Mouse (Mus musculus): ENCODE results near the gene Pcca. TPM values are rescaled to one million over a fixed set of nuclear protein-coding genes. Genes with fewer than 3 reads are reported as not detected.
"Not testable (repeated sequence)": the region's sequence is repeated elsewhere in the genome, so short reads cannot be mapped to it uniquely, and the experiment has no call there.

Pcca gene
- total and polyA plus RNA-seq, 2 experiments from 2014 or later = 13.4 to 39.1 TPM

- DNase-seq (ENCODE audit: low spot score) = no peak
- no peak overlapping the region for H3K4me3 ChIP-seq (ENCODE audit: low read length)
- no peak overlapping the region for H3K9ac ChIP-seq (replicated peaks; ENCODE audit: low read length)
- H3K36me3 ChIP-seq (ENCODE audit: insufficient read depth, low read length) = no peaks in the 10 kb centered on the region
- WGBS = 89% methylated on average over 9 of the region's 9 CpGs
- H3K27me3 ChIP-seq (ENCODE audit: insufficient read depth, low read length) = no peaks in the 10 kb centered on the region
- TF ChIP-seq CTCF (IDR thresholded peaks at IDR 0.05; ENCODE audit: low read depth) = no peak
- H3K27ac ChIP-seq = no peak overlapping the region
- no peak for ATAC-seq
- H3K4me2 ChIP-seq (ENCODE audit: low read depth, low read length) = no peak overlapping the region
- H3K9me3 ChIP-seq (ENCODE audit: low read length) = no peaks in the 10 kb centered on the region
- no peaks in the 10 kb centered on the region for H3K4me1 ChIP-seq (ENCODE audit: insufficient read depth, low read length)
These were observed 23.2 kb downstream of the Pcca start for GRCm38 (mm10) chr14:122557353-122557752.

GRCm38 (mm10) chr14:122560893-122561452 is 26.8 kb downstream of the Pcca start:
- not testable (repeated sequence) for H3K36me3 ChIP-seq (ENCODE audit: insufficient read depth, low read length); H3K4me1 ChIP-seq (ENCODE audit: insufficient read depth, low read length); H3K9me3 ChIP-seq (ENCODE audit: low read length); H3K9ac ChIP-seq (replicated peaks; ENCODE audit: low read length); H3K27me3 ChIP-seq (ENCODE audit: insufficient read depth, low read length); H3K27ac ChIP-seq; H3K4me3 ChIP-seq (ENCODE audit: low read length); H3K4me2 ChIP-seq (ENCODE audit: low read depth, low read length); DNase-seq (ENCODE audit: low spot score); ATAC-seq
- WGBS = 98% methylated on average over 1 of the region's 1 CpGs

- H3K9ac ChIP-seq (replicated peaks; ENCODE audit: low read length) = no peak overlapping the region
- 49% methylated on average over 9 of the region's 9 CpGs for WGBS
- ATAC-seq (no peak), DNase-seq (ENCODE audit: low spot score) (peak; percentile 14)
- H3K9me3 ChIP-seq (ENCODE audit: low read length) = no peaks in the 10 kb centered on the region
- no peaks in the 10 kb centered on the region for H3K27me3 ChIP-seq (ENCODE audit: insufficient read depth, low read length)
- no peak overlapping the region for H3K4me2 ChIP-seq (ENCODE audit: low read depth, low read length)
- TF ChIP-seq CTCF (IDR thresholded peaks at IDR 0.05; ENCODE audit: low read depth) = no peak
- H3K27ac ChIP-seq = no peak overlapping the region
- H3K4me1 ChIP-seq (ENCODE audit: insufficient read depth, low read length) = no peaks in the 10 kb centered on the region
- no peak overlapping the region for H3K4me3 ChIP-seq (ENCODE audit: low read length)
- no peaks in the 10 kb centered on the region for H3K36me3 ChIP-seq (ENCODE audit: insufficient read depth, low read length)
These were observed 36.7 kb downstream of the Pcca start for GRCm38 (mm10) chr14:122570862-122571261.

DNA sequence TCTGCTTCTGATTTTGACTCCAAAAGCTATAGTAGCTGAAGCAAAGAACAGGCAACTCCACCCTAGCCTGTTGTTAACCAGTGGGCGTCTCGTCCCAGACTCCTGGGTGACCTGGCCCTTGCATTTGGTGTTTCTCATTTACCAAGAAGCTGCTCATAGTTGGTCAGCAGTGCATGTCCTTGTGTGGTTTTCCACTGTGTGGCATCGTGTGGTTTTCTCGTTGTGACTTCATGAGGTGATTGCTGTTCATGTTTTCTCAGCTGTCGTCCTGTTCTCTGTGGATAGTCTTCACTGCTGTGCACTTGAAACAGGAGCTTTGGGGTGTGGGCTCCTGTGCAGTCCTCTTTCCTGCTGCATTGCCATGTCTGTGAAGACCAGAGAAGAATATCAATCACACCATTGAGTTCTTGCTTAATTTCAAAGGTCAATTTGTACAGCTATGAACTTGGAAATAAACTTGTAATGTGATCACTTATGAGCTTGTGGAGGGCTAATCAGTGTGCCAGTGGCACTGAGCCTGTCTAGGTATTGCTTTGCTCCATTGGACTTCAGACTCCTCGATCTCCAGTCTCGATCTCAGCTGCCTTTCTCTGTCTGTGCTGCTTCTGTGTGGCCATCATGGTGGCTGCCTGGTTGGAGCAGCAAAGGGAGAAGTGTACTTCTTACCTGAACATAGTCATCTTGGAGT is 40.1 kb downstream of the Pcca start:
- no peaks in the 10 kb centered on the region for H3K36me3 ChIP-seq (ENCODE audit: insufficient read depth, low read length)
- no peaks in the 10 kb centered on the region for H3K4me1 ChIP-seq (ENCODE audit: insufficient read depth, low read length)
- H3K9ac ChIP-seq (replicated peaks; ENCODE audit: low read length) = no peak overlapping the region
- no peak overlapping the region for H3K27ac ChIP-seq
- H3K27me3 ChIP-seq (ENCODE audit: insufficient read depth, low read length) = no peaks in the 10 kb centered on the region
- DNase-seq (ENCODE audit: low spot score) (no peak), ATAC-seq (no peak)
- TF ChIP-seq CTCF (IDR thresholded peaks at IDR 0.05; ENCODE audit: low read depth) = no peak
- no peak overlapping the region for H3K4me2 ChIP-seq (ENCODE audit: low read depth, low read length)
- WGBS = 88% methylated on average over 7 of the region's 7 CpGs
- H3K9me3 ChIP-seq (ENCODE audit: low read length) = no peaks in the 10 kb centered on the region
- no peak overlapping the region for H3K4me3 ChIP-seq (ENCODE audit: low read length)

GRCm38 (mm10) chr14:122577816-122578215 is 43.7 kb downstream of the Pcca start:
- ATAC-seq = no peak
- Histone ChIP-seq H3K36me3 (ENCODE audit: insufficient read depth, low read length) (no peaks in the 10 kb centered on the region), H3K4me2 (ENCODE audit: low read depth, low read length) (no peak overlapping the region), H3K27me3 (ENCODE audit: insufficient read depth, low read length) (no peaks in the 10 kb centered on the region), H3K9ac (replicated peaks; ENCODE audit: low read length) (no peak overlapping the region), H3K4me1 (ENCODE audit: insufficient read depth, low read length) (no peaks in the 10 kb centered on the region), H3K9me3 (ENCODE audit: low read length) (no peaks in the 10 kb centered on the region), H3K4me3 (ENCODE audit: low read length) (no peak overlapping the region), H3K27ac (no peak overlapping the region)
- WGBS = 85% methylated on average over 4 of the region's 4 CpGs
- TF ChIP-seq CTCF (IDR thresholded peaks at IDR 0.05; ENCODE audit: low read depth) = peak; percentile 32; the same call in 1 of the 2 replicates
- no peak for DNase-seq (ENCODE audit: low spot score)

DNA sequence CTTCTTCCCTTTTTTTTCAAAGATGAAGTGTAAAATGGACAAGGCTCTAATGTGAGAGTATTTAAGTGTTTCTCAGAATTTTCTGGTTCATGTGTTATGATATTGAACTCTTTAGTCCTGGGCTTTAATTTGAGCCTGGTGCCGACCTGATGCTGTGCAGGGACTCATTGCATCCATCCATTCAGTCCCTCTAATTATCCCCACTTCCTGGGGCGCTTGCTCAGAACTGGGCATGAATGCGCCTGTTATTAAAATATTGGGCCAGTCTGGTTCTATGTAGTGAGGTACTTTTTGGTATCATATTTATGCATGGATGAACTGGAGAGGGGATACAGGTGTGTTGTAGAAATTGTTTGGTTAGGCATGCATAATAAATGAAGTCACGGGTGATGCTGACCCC is 47.9 kb downstream of the Pcca start:
- no peak for TF ChIP-seq CTCF (IDR thresholded peaks at IDR 0.05; ENCODE audit: low read depth)
- Histone ChIP-seq H3K27ac (no peak overlapping the region), H3K4me2 (ENCODE audit: low read depth, low read length) (no peak overlapping the region)

GRCm38 (mm10) chr14:122582491-122583077 is 48.5 kb downstream of the Pcca start:
- no peak for TF ChIP-seq CTCF (IDR thresholded peaks at IDR 0.05; ENCODE audit: low read depth)
- no peaks in the 10 kb centered on the region for H3K36me3 ChIP-seq (ENCODE audit: insufficient read depth, low read length)
- 52% methylated on average over 7 of the region's 7 CpGs for WGBS
- H3K4me1 ChIP-seq (ENCODE audit: insufficient read depth, low read length) = no peaks in the 10 kb centered on the region
- H3K27me3 ChIP-seq (ENCODE audit: insufficient read depth, low read length) = no peaks in the 10 kb centered on the region
- H3K27ac ChIP-seq = no peak overlapping the region
- no peak overlapping the region for H3K9ac ChIP-seq (replicated peaks; ENCODE audit: low read length)
- no peak overlapping the region for H3K4me2 ChIP-seq (ENCODE audit: low read depth, low read length)
- no peaks in the 10 kb centered on the region for H3K9me3 ChIP-seq (ENCODE audit: low read length)
- no peak overlapping the region for H3K4me3 ChIP-seq (ENCODE audit: low read length)
- ATAC-seq (no peak), DNase-seq (ENCODE audit: low spot score) (no peak)

More for the DNA sequence above, 47.9 kb downstream of the Pcca start:
- H3K36me3 ChIP-seq (ENCODE audit: insufficient read depth, low read length) = no peaks in the 10 kb centered on the region
- no peak for DNase-seq (ENCODE audit: low spot score)
- no peak overlapping the region for H3K9ac ChIP-seq (replicated peaks; ENCODE audit: low read length)
- ATAC-seq = no peak
- 67% methylated on average over 4 of the region's 4 CpGs for WGBS
- no peaks in the 10 kb centered on the region for H3K4me1 ChIP-seq (ENCODE audit: insufficient read depth, low read length)
- H3K27me3 ChIP-seq (ENCODE audit: insufficient read depth, low read length) = no peaks in the 10 kb centered on the region
- no peak overlapping the region for H3K4me3 ChIP-seq (ENCODE audit: low read length)
- H3K9me3 ChIP-seq (ENCODE audit: low read length) = no peaks in the 10 kb centered on the region

GRCm38 (mm10) chr14:122584087-122584486 is 50.0 kb downstream of the Pcca start:
- not testable (repeated sequence) for H3K4me1 ChIP-seq (ENCODE audit: insufficient read depth, low read length); H3K4me3 ChIP-seq (ENCODE audit: low read length); H3K9ac ChIP-seq (replicated peaks; ENCODE audit: low read length); H3K9me3 ChIP-seq (ENCODE audit: low read length); H3K27me3 ChIP-seq (ENCODE audit: insufficient read depth, low read length); H3K27ac ChIP-seq; H3K4me2 ChIP-seq (ENCODE audit: low read depth, low read length); ATAC-seq; H3K36me3 ChIP-seq (ENCODE audit: insufficient read depth, low read length); DNase-seq (ENCODE audit: low spot score)
- 89% methylated on average over 2 of the region's 2 CpGs for WGBS
